Mouse (Mus musculus) testis, adult 2 months (tissue): Measurements from ENCODE around the gene Adipor2.

ENCODE experiments used
- CTCF ChIP-seq: fragments of 200-500 bp; IDR thresholded peaks from 2 replicates; pipeline ENCODE4 v1.5.1; 2012; ENCODE audit warnings: low read depth, mild to moderate bottlenecking, inconsistent platforms, low read length, moderate library complexity; ENCODE audit not compliant: control insufficient read depth, insufficient read depth, insufficient replicate concordance
- POLR2A ChIP-seq: fragments of 200-500 bp; IDR thresholded peaks from 2 replicates; pipeline ENCODE4 v1.6.1; 2012; ENCODE audit warnings: low read depth, mild to moderate bottlenecking, inconsistent platforms, low read length, moderate library complexity; ENCODE audit not compliant: control insufficient read depth

- no peak for TF ChIP-seq POLR2A
- no peak for TF ChIP-seq CTCF
These were observed 59.4 kb downstream of the Adipor2 start for GRCm38 (mm10) chr6:119358020-119358571.
